Mouse (Mus musculus) bone marrow macrophage, adult 2 months (primary cell): Measurements from ENCODE around the gene Kcnn4.

Experiments
- CTCF ChIP-seq: IDR thresholded peaks from 2 replicates; pipeline ENCODE4 v1.5.1; 2012; ENCODE audit warnings: low read depth, mild to moderate bottlenecking, low read length, moderate library complexity
- POLR2A ChIP-seq: IDR thresholded peaks from 2 replicates; pipeline ENCODE4 v1.6.1; 2012; ENCODE audit warnings: mild to moderate bottlenecking, low read depth, low read length, borderline replicate concordance

DNA sequence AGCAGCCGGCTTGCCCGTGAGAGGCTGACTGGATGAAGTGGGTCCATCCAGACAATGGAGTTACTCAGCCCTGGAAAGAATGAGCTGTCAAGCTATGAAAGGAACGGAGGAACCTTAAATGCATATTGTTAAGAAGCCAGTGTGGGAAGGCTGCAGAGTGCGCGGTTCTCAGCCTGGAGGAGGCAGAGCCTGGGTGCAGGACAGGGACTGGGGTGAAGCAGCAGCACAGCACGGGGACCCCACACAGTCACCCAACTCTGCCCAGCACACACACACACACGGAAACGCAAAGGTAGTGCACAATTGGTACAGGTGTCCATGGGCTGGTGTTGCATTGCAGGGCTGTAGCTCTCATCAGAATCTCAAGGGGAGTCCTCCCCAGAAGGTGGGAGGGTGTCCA, 49.5 kb downstream of the Kcnn4 start:
- TF ChIP-seq CTCF, result no peak
- TF ChIP-seq POLR2A, result no peak
